Mouse (Mus musculus): ENCODE measurements at regions not wholly inside any gene's neighbourhood (a gene's known extent, or its start where the extent isn't known, plus 50 kb on each side); places are given as distances from the start of the nearest gene placed in this dataset.

DNA sequence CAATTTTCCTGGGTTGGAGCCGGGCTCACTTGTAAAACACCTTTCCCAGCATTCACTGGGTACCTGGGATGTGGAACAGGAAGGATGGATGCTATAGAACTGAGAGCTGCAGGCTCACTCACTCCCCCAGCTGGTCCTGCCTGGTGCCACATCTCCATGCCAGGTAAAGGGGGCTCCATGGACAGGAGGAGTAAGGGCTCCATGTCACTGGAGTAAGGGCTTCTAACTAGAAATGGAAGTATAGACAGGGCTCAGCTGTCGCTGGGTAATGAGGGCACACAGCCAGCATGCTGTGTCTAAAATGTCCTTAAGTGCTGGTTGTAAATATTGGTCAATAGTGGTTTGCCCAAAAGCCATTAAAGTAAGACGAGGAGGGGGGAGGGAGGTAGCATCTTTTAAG, 99.4 kb upstream of the Gpr12 start:
- Histone ChIP-seq H3K4me1 (ENCODE audit: control insufficient read depth, insufficient read depth, low read length) (no peaks in the 10 kb centered on the region), H3K27ac (ENCODE audit: insufficient read depth, low read length) (no peak overlapping the region), H3K27me3 (ENCODE audit: control insufficient read depth, insufficient read depth, low read length, poor library complexity, severe bottlenecking) (no peaks in the 10 kb centered on the region), H3K36me3 (ENCODE audit: control insufficient read depth, insufficient read depth, low read length, poor library complexity, severe bottlenecking) (no peaks in the 10 kb centered on the region), H3K4me3 (ENCODE audit: low read depth, low read length) (no peak overlapping the region), H3K9ac (ENCODE audit: low read depth, poor library complexity, severe bottlenecking) (no peak overlapping the region), H3K9me3 (replicated peaks; ENCODE audit: control insufficient read depth, insufficient read depth, low read length, poor library complexity, severe bottlenecking) (no peaks in the 10 kb centered on the region)
- peak; percentile 16 for TF ChIP-seq CTCF (IDR thresholded peaks at IDR 0.05; ENCODE audit: low read depth, low read length)
- TF ChIP-seq EP300 (IDR thresholded peaks at IDR 0.05; ENCODE audit: insufficient read depth, low read depth, low read length): no peak

DNA sequence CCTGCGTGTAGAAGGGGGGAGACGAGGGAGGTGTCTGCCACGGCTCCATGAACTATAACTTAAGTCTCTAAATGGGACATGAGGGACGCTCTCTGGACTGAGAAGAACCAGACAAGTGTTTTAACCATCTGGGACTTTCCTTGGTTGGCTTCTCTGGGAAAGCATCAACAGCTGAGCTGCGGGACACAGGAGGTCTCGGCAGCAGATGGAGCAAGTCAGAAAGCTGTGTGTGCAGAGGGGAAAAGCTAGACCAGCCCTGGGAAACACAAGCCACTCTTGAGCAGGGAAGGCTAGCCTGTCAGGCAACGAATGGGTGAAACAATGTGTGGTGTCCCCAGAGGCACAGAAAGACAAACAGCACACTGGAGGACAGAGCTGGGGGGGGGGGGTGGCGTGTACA, 98.5 kb upstream of the Gpr12 start:
- TF ChIP-seq EP300 (IDR thresholded peaks at IDR 0.05; ENCODE audit: insufficient read depth, low read depth, low read length): no peak
- TF ChIP-seq POLR2A (IDR thresholded peaks at IDR 0.05; ENCODE audit: insufficient read depth, low read length): no peak
- no peak for TF ChIP-seq CTCF (IDR thresholded peaks at IDR 0.05; ENCODE audit: low read depth, low read length)
- no peaks in the 10 kb centered on the region for H3K27me3 ChIP-seq (ENCODE audit: control insufficient read depth, insufficient read depth, low read length, poor library complexity, severe bottlenecking)

DNA sequence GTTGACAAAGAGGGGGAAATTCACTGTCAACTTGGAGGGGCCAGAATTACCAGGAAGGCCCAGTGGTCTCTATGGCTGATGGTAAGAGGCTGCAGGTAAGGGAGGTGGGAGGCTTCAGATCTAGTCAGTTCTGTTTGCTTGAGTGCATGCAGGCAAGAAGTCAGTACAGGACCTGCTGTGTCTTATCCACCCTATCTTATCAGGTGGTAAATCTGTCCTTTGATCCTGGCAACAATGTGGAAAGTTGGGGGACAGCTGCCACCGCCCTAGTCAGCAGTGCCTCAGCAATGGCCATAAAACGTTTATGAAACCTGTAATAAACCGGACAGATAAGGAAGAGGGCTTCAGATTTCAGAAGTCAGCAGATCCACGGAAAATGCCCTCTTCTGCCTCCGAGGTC, 97.9 kb upstream of the Gpr12 start:
- Histone ChIP-seq H3K4me3 (ENCODE audit: low read depth, low read length) (no peak overlapping the region), H3K9me3 (replicated peaks; ENCODE audit: control insufficient read depth, insufficient read depth, low read length, poor library complexity, severe bottlenecking) (no peaks in the 10 kb centered on the region), H3K9ac (ENCODE audit: low read depth, poor library complexity, severe bottlenecking) (no peak overlapping the region), H3K27me3 (ENCODE audit: control insufficient read depth, insufficient read depth, low read length, poor library complexity, severe bottlenecking) (no peaks in the 10 kb centered on the region), H3K4me1 (ENCODE audit: control insufficient read depth, insufficient read depth, low read length) (no peaks in the 10 kb centered on the region), H3K36me3 (ENCODE audit: control insufficient read depth, insufficient read depth, low read length, poor library complexity, severe bottlenecking) (no peaks in the 10 kb centered on the region), H3K27ac (ENCODE audit: insufficient read depth, low read length) (no peak overlapping the region)
- TF ChIP-seq CTCF (IDR thresholded peaks at IDR 0.05; ENCODE audit: low read depth, low read length): no peak
- TF ChIP-seq POLR2A (IDR thresholded peaks at IDR 0.05; ENCODE audit: insufficient read depth, low read length): no peak
- TF ChIP-seq EP300 (IDR thresholded peaks at IDR 0.05; ENCODE audit: insufficient read depth, low read depth, low read length): no peak

More for the DNA sequence above, 98.5 kb upstream of the Gpr12 start:
- no peak overlapping the region for H3K4me3 ChIP-seq (ENCODE audit: low read depth, low read length)
- H3K36me3 ChIP-seq (ENCODE audit: control insufficient read depth, insufficient read depth, low read length, poor library complexity, severe bottlenecking): no peaks in the 10 kb centered on the region
- no peaks in the 10 kb centered on the region for H3K9me3 ChIP-seq (replicated peaks; ENCODE audit: control insufficient read depth, insufficient read depth, low read length, poor library complexity, severe bottlenecking)
- H3K27ac ChIP-seq (ENCODE audit: insufficient read depth, low read length): no peak overlapping the region
- H3K4me1 ChIP-seq (ENCODE audit: control insufficient read depth, insufficient read depth, low read length): no peaks in the 10 kb centered on the region
- H3K9ac ChIP-seq (ENCODE audit: low read depth, poor library complexity, severe bottlenecking): no peak overlapping the region

DNA sequence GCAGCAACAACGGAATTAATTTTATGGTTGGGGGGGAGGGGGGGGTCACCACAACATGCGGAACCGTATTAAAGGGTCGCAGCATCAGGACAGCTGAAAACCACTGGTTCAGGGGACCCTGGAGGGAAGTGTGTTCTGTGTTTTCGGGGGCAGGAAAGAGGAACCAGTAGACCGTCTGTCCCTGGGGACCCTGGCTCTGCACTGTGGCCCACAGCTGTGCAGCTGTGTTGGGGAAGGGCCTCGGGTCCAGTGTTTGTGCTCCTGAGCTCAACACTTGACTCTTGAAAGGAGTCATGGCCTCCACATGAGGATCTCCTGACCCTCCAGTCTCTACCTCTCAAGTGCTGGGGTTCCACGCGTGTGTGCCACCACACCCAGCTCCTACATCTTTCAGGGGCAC, 96.5 kb upstream of the Gpr12 start:
- Histone ChIP-seq H3K36me3 (ENCODE audit: control insufficient read depth, insufficient read depth, low read length, poor library complexity, severe bottlenecking) (no peaks in the 10 kb centered on the region), H3K4me1 (ENCODE audit: control insufficient read depth, insufficient read depth, low read length) (no peaks in the 10 kb centered on the region), H3K9ac (ENCODE audit: low read depth, poor library complexity, severe bottlenecking) (no peak overlapping the region), H3K27me3 (ENCODE audit: control insufficient read depth, insufficient read depth, low read length, poor library complexity, severe bottlenecking) (no peaks in the 10 kb centered on the region), H3K4me3 (ENCODE audit: low read depth, low read length) (no peak overlapping the region), H3K27ac (ENCODE audit: insufficient read depth, low read length) (no peak overlapping the region), H3K9me3 (replicated peaks; ENCODE audit: control insufficient read depth, insufficient read depth, low read length, poor library complexity, severe bottlenecking) (no peaks in the 10 kb centered on the region)
- TF ChIP-seq CTCF (IDR thresholded peaks at IDR 0.05; ENCODE audit: low read depth, low read length) (no peak), EP300 (IDR thresholded peaks at IDR 0.05; ENCODE audit: insufficient read depth, low read depth, low read length) (no peak), POLR2A (IDR thresholded peaks at IDR 0.05; ENCODE audit: insufficient read depth, low read length) (no peak)

DNA sequence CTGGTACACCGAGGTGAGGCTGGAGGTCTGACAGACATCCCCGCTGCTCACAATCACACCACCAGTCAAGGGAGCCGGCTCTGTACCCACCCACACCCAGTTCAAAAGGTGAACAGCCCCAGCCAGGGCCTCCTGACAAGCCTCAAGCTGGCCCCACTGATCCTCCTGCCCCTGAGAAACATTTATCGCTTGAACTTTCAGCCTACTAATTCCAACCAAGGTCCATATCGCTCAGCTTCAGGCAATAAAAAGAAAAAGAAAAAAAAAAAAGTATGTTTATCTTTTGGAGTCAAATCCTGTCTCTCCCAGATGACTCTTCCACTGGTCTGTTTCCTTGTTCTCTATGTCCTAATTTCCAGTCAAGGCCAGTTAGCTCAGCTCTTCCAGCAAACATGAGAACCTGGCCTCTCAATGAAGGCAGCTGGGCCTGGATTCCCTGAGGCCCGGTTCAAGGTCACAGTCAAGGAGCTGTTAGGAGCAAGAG, 94.2 kb upstream of the Gpr12 start:
- Histone ChIP-seq H3K27me3 (ENCODE audit: control insufficient read depth, insufficient read depth, low read length, poor library complexity, severe bottlenecking) (no peaks in the 10 kb centered on the region), H3K36me3 (ENCODE audit: control insufficient read depth, insufficient read depth, low read length, poor library complexity, severe bottlenecking) (no peaks in the 10 kb centered on the region)

DNA sequence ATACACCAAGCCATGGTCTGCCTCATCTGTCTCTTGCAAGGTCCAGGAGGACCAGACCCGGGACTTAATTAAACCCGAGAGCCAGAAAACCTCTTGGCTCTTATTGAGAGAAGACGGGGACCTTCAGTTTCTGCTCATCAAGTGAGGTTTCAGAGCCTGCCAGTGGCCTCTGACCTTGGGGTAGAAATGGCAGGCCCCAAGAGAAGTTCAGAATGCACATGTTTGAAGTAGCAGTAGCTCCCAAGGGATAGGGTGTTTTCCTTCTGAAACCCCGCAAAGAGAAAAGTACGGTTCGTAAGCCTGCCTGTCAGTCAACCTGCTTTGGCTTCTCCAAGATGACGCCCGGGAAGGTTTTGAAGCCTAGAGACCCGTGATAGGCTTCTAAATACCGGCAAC, 93.7 kb upstream of the Gpr12 start:
- Histone ChIP-seq H3K27ac (ENCODE audit: insufficient read depth, low read length) (no peak overlapping the region), H3K27me3 (ENCODE audit: control insufficient read depth, insufficient read depth, low read length, poor library complexity, severe bottlenecking) (no peaks in the 10 kb centered on the region), H3K36me3 (ENCODE audit: control insufficient read depth, insufficient read depth, low read length, poor library complexity, severe bottlenecking) (no peaks in the 10 kb centered on the region), H3K4me3 (ENCODE audit: low read depth, low read length) (no peak overlapping the region), H3K9ac (ENCODE audit: low read depth, poor library complexity, severe bottlenecking) (no peak overlapping the region), H3K9me3 (replicated peaks; ENCODE audit: control insufficient read depth, insufficient read depth, low read length, poor library complexity, severe bottlenecking) (no peaks in the 10 kb centered on the region), H3K4me1 (ENCODE audit: control insufficient read depth, insufficient read depth, low read length) (peaks cover 2% of the 10 kb centered on the region)
- TF ChIP-seq EP300 (IDR thresholded peaks at IDR 0.05; ENCODE audit: insufficient read depth, low read depth, low read length): no peak
- TF ChIP-seq CTCF (IDR thresholded peaks at IDR 0.05; ENCODE audit: low read depth, low read length): no peak
- TF ChIP-seq POLR2A (IDR thresholded peaks at IDR 0.05; ENCODE audit: insufficient read depth, low read length): no peak

More for the DNA sequence above, 94.2 kb upstream of the Gpr12 start:
- TF ChIP-seq POLR2A (IDR thresholded peaks at IDR 0.05; ENCODE audit: insufficient read depth, low read length) (no peak), CTCF (IDR thresholded peaks at IDR 0.05; ENCODE audit: low read depth, low read length) (no peak), EP300 (IDR thresholded peaks at IDR 0.05; ENCODE audit: insufficient read depth, low read depth, low read length) (no peak)
- no peak overlapping the region for H3K27ac ChIP-seq (ENCODE audit: insufficient read depth, low read length)
- no peaks in the 10 kb centered on the region for H3K9me3 ChIP-seq (replicated peaks; ENCODE audit: control insufficient read depth, insufficient read depth, low read length, poor library complexity, severe bottlenecking)
- H3K4me1 ChIP-seq (ENCODE audit: control insufficient read depth, insufficient read depth, low read length): peaks cover 2% of the 10 kb centered on the region
- no peak overlapping the region for H3K4me3 ChIP-seq (ENCODE audit: low read depth, low read length)
- H3K9ac ChIP-seq (ENCODE audit: low read depth, poor library complexity, severe bottlenecking): no peak overlapping the region

Data from ES-Bruce4 (cell line).